Mouse (Mus musculus) MEL (cell line): ENCODE results near the gene 4930524J08Rik. TPM values are rescaled to one million over a fixed set of nuclear protein-coding genes. Genes with fewer than 3 reads are reported as not detected.

Experiments
- DNase-seq: peaks from one replicate; pipeline ENCODE4 v3.0.0; 2011; ENCODE audit warnings: low read depth, low spot score
- H3K27ac ChIP-seq: 2 replicates; pipeline ENCODE4 v1.5.1; 2012; ENCODE audit warnings: low read depth, mild to moderate bottlenecking, control low read depth, low read length, moderate library complexity; ENCODE audit not compliant: control insufficient read depth
- H3K27me3 ChIP-seq, 2 experiments: fragments of 150-350 bp in 1 of 2; sonication (generic) in 1 of 2; 2 replicates each; pipeline ENCODE4 v1.6.1; 2012; ENCODE audit warnings: low read length in 2 of 2, mild to moderate bottlenecking in 2 of 2, improper control_type of control experiment in 1 of 2, moderate library complexity in 1 of 2; ENCODE audit not compliant: insufficient read depth in 2 of 2, control insufficient read depth in 1 of 2
- H3K36me3 ChIP-seq, 2 experiments: 2 replicates each; pipeline ENCODE4 v1.6.1; 2012 to 2014; ENCODE audit warnings: low read length in 2 of 2, improper control_type of control experiment in 1 of 2, inconsistent platforms in 1 of 2, mild to moderate bottlenecking in 1 of 2; ENCODE audit not compliant: insufficient read depth in 2 of 2, control insufficient read depth in 1 of 2
- H3K4me1 ChIP-seq, 2 experiments: fragments of 150-350 bp in 1 of 2; sonication (generic) in 1 of 2; 2 replicates each; pipeline ENCODE4 v1.6.1; 2012; ENCODE audit warnings: low read length in 2 of 2, improper control_type of control experiment in 1 of 2, mild to moderate bottlenecking in 1 of 2; ENCODE audit not compliant: insufficient read depth in 2 of 2, control insufficient read depth in 1 of 2
- H3K4me3 ChIP-seq, 2 experiments: fragments of 150-350 bp in 1 of 2; sonication (generic) in 1 of 2; 2 replicates each; pipeline ENCODE4 v1.5.1; 2012; ENCODE audit warnings: low read depth in 2 of 2, low read length in 2 of 2, mild to moderate bottlenecking in 2 of 2, moderate library complexity in 2 of 2, control low read depth in 1 of 2, improper control_type of control experiment in 1 of 2; ENCODE audit not compliant: control insufficient read depth in 1 of 2, insufficient read depth in 1 of 2
- H3K79me2 ChIP-seq: 2 replicates; pipeline ENCODE4 v1.6.1; 2012; ENCODE audit warnings: mild to moderate bottlenecking, low read length, moderate library complexity; ENCODE audit not compliant: control insufficient read depth, poor library complexity, insufficient read depth
- H3K9ac ChIP-seq: 2 replicates; pipeline ENCODE4 v1.6.1; 2012; ENCODE audit warnings: low read depth, mild to moderate bottlenecking, control low read depth, low read length, moderate library complexity; ENCODE audit not compliant: control insufficient read depth, poor library complexity, severe bottlenecking
- H3K9me3 ChIP-seq: fragments of 150-350 bp; sonication (generic); replicated peaks from 2 replicates; pipeline ENCODE4 v1.6.1; 2012; ENCODE audit warnings: mild to moderate bottlenecking, low read length, improper control_type of control experiment, moderate library complexity; ENCODE audit not compliant: insufficient read depth
- CHD1 ChIP-seq: IDR thresholded peaks from 2 replicates; pipeline ENCODE4 v1.6.1; 2012; ENCODE audit warnings: low read depth, mild to moderate bottlenecking, inconsistent platforms, low read length, improper control_type of control experiment
- CTCF ChIP-seq, 3 experiments: IDR thresholded peaks in 2 of 3; conservative IDR thresholded peaks in 1 of 3; 2 replicates each; pipeline ENCODE4 v1.5.1; 2011 to 2012; ENCODE audit warnings: low read length in 3 of 3, low read depth in 2 of 3, mild to moderate bottlenecking in 2 of 3, improper control_type of control experiment in 1 of 3, inconsistent platforms in 1 of 3, mixed read lengths in 1 of 3, moderate library complexity in 1 of 3; ENCODE audit not compliant: control insufficient read depth in 1 of 3, insufficient read depth in 1 of 3, poor library complexity in 1 of 3, severe bottlenecking in 1 of 3
- EP300 ChIP-seq, 2 experiments: IDR thresholded peaks; 2 replicates each; pipeline ENCODE4 v1.6.1; 2011; ENCODE audit warnings: improper control_type of control experiment in 2 of 2, low read length in 2 of 2, low read depth in 1 of 2, mild to moderate bottlenecking in 1 of 2
- ETS1 ChIP-seq: IDR thresholded peaks from 2 replicates; pipeline ENCODE4 v1.6.1; 2012; ENCODE audit warnings: low read depth, mild to moderate bottlenecking, inconsistent platforms, low read length, improper control_type of control experiment, moderate library complexity
- GABPA ChIP-seq: IDR thresholded peaks from 2 replicates; pipeline ENCODE4 v1.6.1; 2012; ENCODE audit warnings: low read depth, mild to moderate bottlenecking, inconsistent platforms, low read length, improper control_type of control experiment, moderate library complexity
- GATA1 ChIP-seq: IDR thresholded peaks from 2 replicates; pipeline ENCODE4 v1.6.1; 2011; ENCODE audit warnings: low read depth, low read length, improper control_type of control experiment
- HCFC1 ChIP-seq: IDR thresholded peaks from 2 replicates; pipeline ENCODE4 v1.6.1; 2012; ENCODE audit warnings: low read depth, mild to moderate bottlenecking, inconsistent platforms, low read length, improper control_type of control experiment, moderate library complexity
- KAT2A ChIP-seq: conservative IDR thresholded peaks from 2 replicates; pipeline ENCODE4 v1.6.1; 2012; ENCODE audit warnings: low read depth, low read length, improper control_type of control experiment, inconsistent platforms
- MAX ChIP-seq: IDR thresholded peaks from 2 replicates; pipeline ENCODE4 v1.6.1; 2011; ENCODE audit warnings: low read length, improper control_type of control experiment
- MEF2A ChIP-seq: IDR thresholded peaks from 2 replicates; pipeline ENCODE4 v1.6.1; 2014; ENCODE audit warnings: low read depth, mild to moderate bottlenecking, inconsistent platforms, low read length, improper control_type of control experiment; ENCODE audit not compliant: poor library complexity, insufficient replicate concordance, severe bottlenecking; ENCODE audit errors: extremely low read depth
- MXI1 ChIP-seq: IDR thresholded peaks from 2 replicates; pipeline ENCODE4 v1.6.1; 2011; ENCODE audit warnings: mild to moderate bottlenecking, low read depth, low read length, improper control_type of control experiment
- MYC ChIP-seq: IDR thresholded peaks from 2 replicates; pipeline ENCODE4 v1.6.1; 2011; ENCODE audit warnings: low read depth, mild to moderate bottlenecking, low read length, improper control_type of control experiment, moderate library complexity
- NELFE ChIP-seq: IDR thresholded peaks from 2 replicates; pipeline ENCODE4 v1.6.1; 2011; ENCODE audit warnings: low read depth, low read length, improper control_type of control experiment
- POLR2A ChIP-seq, 2 experiments: IDR thresholded peaks; 2 replicates each; pipeline ENCODE4 v1.6.1; 2011 to 2012; ENCODE audit warnings: low read length in 2 of 2, mild to moderate bottlenecking in 2 of 2, control low read depth in 1 of 2, improper control_type of control experiment in 1 of 2, low read depth in 1 of 2, moderate library complexity in 1 of 2; ENCODE audit not compliant: control insufficient read depth in 1 of 2, insufficient read depth in 1 of 2, poor library complexity in 1 of 2
- POLR2AphosphoS5 ChIP-seq: IDR thresholded peaks from 2 replicates; pipeline ENCODE4 v1.6.1; 2012; ENCODE audit warnings: low read depth, borderline replicate concordance, mild to moderate bottlenecking, inconsistent platforms, low read length, moderate library complexity, mixed read lengths
- RAD21 ChIP-seq: IDR thresholded peaks from 2 replicates; pipeline ENCODE4 v1.6.1; 2011; ENCODE audit warnings: mild to moderate bottlenecking, low read depth, low read length, improper control_type of control experiment
- RCOR1 ChIP-seq: IDR thresholded peaks from 2 replicates; pipeline ENCODE4 v1.6.1; 2012; ENCODE audit warnings: low read depth, mild to moderate bottlenecking, inconsistent platforms, low read length, improper control_type of control experiment
- SIN3A ChIP-seq: IDR thresholded peaks from 2 replicates; pipeline ENCODE4 v1.6.1; 2012; ENCODE audit warnings: low read length, improper control_type of control experiment, inconsistent platforms
- TAL1 ChIP-seq: IDR thresholded peaks from 2 replicates; pipeline ENCODE4 v1.6.1; 2012; ENCODE audit warnings: mild to moderate bottlenecking, inconsistent platforms, low read length, moderate library complexity, mixed read lengths
- TBP ChIP-seq: IDR thresholded peaks from 2 replicates; pipeline ENCODE4 v1.8.0; 2011; ENCODE audit warnings: low read depth, low read length, improper control_type of control experiment
- TCF12 ChIP-seq: IDR thresholded peaks from 2 replicates; pipeline ENCODE4 v1.6.1; 2014; ENCODE audit warnings: low read depth, mild to moderate bottlenecking, inconsistent platforms, low read length, improper control_type of control experiment, moderate library complexity
- UBTF ChIP-seq: IDR thresholded peaks from 2 replicates; pipeline ENCODE4 v1.6.1; 2012; ENCODE audit warnings: low read depth, mild to moderate bottlenecking, inconsistent platforms, low read length, improper control_type of control experiment, moderate library complexity, borderline replicate concordance; ENCODE audit not compliant: insufficient read depth
- USF1 ChIP-seq: IDR thresholded peaks from 2 replicates; pipeline ENCODE4 v1.6.1; 2014; ENCODE audit warnings: low read depth, mild to moderate bottlenecking, inconsistent platforms, low read length, improper control_type of control experiment, moderate library complexity
- USF2 ChIP-seq, 2 experiments: IDR thresholded peaks; 2 replicates each; pipeline ENCODE4 v1.6.1; 2011 to 2012; ENCODE audit warnings: improper control_type of control experiment in 2 of 2, low read length in 2 of 2, borderline replicate concordance in 1 of 2, inconsistent platforms in 1 of 2, low read depth in 1 of 2, mild to moderate bottlenecking in 1 of 2; ENCODE audit not compliant: insufficient read depth in 1 of 2
- ZC3H11A ChIP-seq: IDR thresholded peaks from 2 replicates; pipeline ENCODE4 v1.6.1; 2012; ENCODE audit warnings: low read depth, mild to moderate bottlenecking, inconsistent platforms, low read length, improper control_type of control experiment
- polyA plus RNA-seq, 2 experiments: library from polyadenylated mRNA; stranded (reverse) in 1 of 2; unstranded in 1 of 2; fragments of >175 nt in 1 of 2; fragments of >200 nt in 1 of 2; gene quantifications; 2 replicates each; pipeline versions ENCODE4 v1.2.1 to v1.2.4; 2012; ENCODE audit warnings: low replicate concordance in 2 of 2, low read depth in 1 of 2; ENCODE audit not compliant: insufficient read length in 2 of 2, insufficient read depth in 1 of 2, missing spikeins in 1 of 2
- total RNA-seq: library from RNA; depleted of rRNA; stranded (reverse); fragments of 300-350 nt; gene quantifications from 2 replicates; pipeline ENCODE4 v1.2.3, GENCODE M21; 2012

4930524J08Rik gene
- total and polyA plus RNA-seq, 3 experiments = 1.0 to 6.7 TPM; not detected in 1

- no peaks in the 10 kb centered on the region for H3K27me3 ChIP-seq
- TF ChIP-seq TBP (no peak), HCFC1 (no peak), GATA1 (no peak), NELFE (no peak), USF2 (IDR thresholded peaks at IDR 0.05; ENCODE audit: borderline replicate concordance in 1 of 2, insufficient read depth in 1 of 2, low read depth in 1 of 2, low read length in 2 of 2) (no peak), POLR2A (IDR thresholded peaks at IDR 0.05; ENCODE audit: control insufficient read depth in 1 of 2, insufficient read depth in 1 of 2, low read depth in 1 of 2, low read length in 2 of 2, poor library complexity in 1 of 2) (no peak), GABPA (no peak), MAX (no peak), MYC (no peak), MEF2A (no peak), TAL1 (no peak), UBTF (no peak), RAD21 (no peak), POLR2AphosphoS5 (no peak), CTCF (IDR thresholded peaks at IDR 0.05 in 2 of 3, conservative IDR thresholded peaks at IDR 0.05 in 1 of 3; ENCODE audit: control insufficient read depth in 1 of 3, insufficient read depth in 1 of 3, low read depth in 2 of 3, low read length in 3 of 3, poor library complexity in 1 of 3, severe bottlenecking in 1 of 3) (no peak), ETS1 (no peak), USF1 (no peak), SIN3A (no peak), ZC3H11A (no peak)
- TF ChIP-seq, all 39 proteins: peak for 0
- no peaks in the 10 kb centered on the region for H3K36me3 ChIP-seq
- DNase-seq = no peak
- no peaks in the 10 kb centered on the region for H3K79me2 ChIP-seq
- no peaks in the 10 kb centered on the region for H3K4me1 ChIP-seq
- no peak overlapping the region for H3K27ac ChIP-seq
- H3K4me3 ChIP-seq = no peak overlapping the region
- H3K9me3 ChIP-seq = no peaks in the 10 kb centered on the region
- H3K9ac ChIP-seq = no peak overlapping the region
These were observed 39.4 kb upstream of the 4930524J08Rik start for GRCm38 (mm10) chr5:99939440-99939839.

- Histone ChIP-seq H3K9ac (no peak overlapping the region), H3K79me2 (no peaks in the 10 kb centered on the region), H3K4me1 (no peaks in the 10 kb centered on the region), H3K4me3 (no peak overlapping the region), H3K36me3 (no peaks in the 10 kb centered on the region), H3K27me3 (no peaks in the 10 kb centered on the region), H3K27ac (no peak overlapping the region), H3K9me3 (no peaks in the 10 kb centered on the region)
- DNase-seq = no peak
- no peak for TF ChIP-seq NELFE
- TF ChIP-seq POLR2AphosphoS5 = no peak
- no peak for TF ChIP-seq TCF12
- TF ChIP-seq TAL1 = no peak
- TF ChIP-seq EP300 (IDR thresholded peaks at IDR 0.05; ENCODE audit: low read depth in 1 of 2, low read length in 2 of 2) = no peak
- no peak for TF ChIP-seq CHD1
- TF ChIP-seq SIN3A = no peak
- no peak for TF ChIP-seq KAT2A
- TF ChIP-seq GATA1 = no peak
- no peak for TF ChIP-seq MXI1
- no peak for TF ChIP-seq RCOR1
- no peak for TF ChIP-seq MAX
These were observed 37.6 kb upstream of the 4930524J08Rik start for GRCm38 (mm10) chr5:99941273-99941672.
